Mouse (Mus musculus): ENCODE results near the gene Cog4.

Cog4 gene

GRCm38 (mm10) chr8:110846405-110847170, at the start of gene Cog4, which contains the start of gene Sf3b3:
Gene Cog4 (plus strand): TSS chr8:110846600.
Gene Sf3b3 (minus strand): TSS chr8:110846787.
- DNase-seq (ENCODE audit: low spot score) = peak; percentile 82

- DNase-seq (ENCODE audit: low spot score) = no peak
Observed at GRCm38 (mm10) chr8:110797086-110797485, 49.3 kb upstream of the Cog4 start.

DNA sequence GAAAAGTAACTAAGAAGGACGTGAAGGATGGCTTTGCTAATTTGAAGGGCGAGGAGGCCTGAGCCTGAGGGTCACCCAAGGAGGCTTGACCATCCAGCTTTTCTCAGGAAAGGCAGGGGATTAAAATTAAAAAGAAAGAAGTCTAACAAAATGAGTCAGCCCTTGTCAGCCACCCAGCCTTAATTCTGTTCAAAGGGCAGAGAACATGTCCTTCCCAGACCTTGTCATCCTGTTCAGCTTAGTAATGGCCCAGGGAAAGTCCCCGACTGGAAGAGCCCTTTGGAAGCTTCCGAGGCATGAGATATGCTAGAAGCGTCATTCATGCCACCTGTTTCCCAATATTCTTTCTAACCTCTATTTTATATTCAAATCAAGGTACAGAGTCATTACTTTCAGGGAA, 43.4 kb upstream of the Cog4 start:
- no peak for DNase-seq (ENCODE audit: low spot score)

- DNase-seq (ENCODE audit: low spot score) = no peak
Observed at GRCm38 (mm10) chr8:110803856-110804255, 42.5 kb upstream of the Cog4 start.

DNA sequence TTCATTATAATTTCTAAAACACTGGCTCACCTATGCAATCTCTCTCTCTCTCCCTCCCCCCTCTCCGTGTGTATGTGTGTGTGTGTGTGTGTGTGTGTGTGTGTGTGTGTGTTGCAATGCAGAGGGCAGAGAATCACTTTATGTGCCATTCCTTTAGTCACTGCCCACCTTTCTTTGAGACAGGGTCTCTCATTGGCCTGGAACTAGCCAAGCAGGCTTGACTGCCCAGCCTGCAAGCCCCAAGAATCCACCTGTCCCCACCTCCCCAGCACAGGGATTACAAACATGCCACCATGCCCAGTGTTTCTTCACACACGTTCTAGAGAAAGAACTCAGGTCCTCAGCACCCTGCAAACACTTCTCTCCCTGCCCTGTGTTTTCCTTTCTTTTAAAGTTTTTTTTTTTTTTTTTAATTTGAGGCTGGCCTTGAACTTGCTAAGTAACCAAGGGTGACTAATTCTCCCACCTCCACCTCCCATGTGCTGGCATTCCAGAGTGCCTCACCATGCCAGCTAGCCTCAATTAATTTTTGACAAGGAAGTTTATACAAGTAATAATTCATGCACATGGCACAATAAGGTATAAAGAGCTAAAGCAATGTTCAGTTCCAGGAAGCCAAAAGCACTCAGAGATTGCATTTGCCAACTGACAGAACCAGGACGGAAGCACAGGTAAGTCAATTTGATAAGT, 41.4 kb upstream of the Cog4 start:
- no peak for DNase-seq (ENCODE audit: low spot score)

GRCm38 (mm10) chr8:110805669-110806068, 40.7 kb upstream of the Cog4 start, which contains the start of gene Il34:
Gene Il34 (minus strand): TSS chr8:110805924.
- no peak for DNase-seq (ENCODE audit: low spot score)

- DNase-seq (ENCODE audit: low spot score) = no peak
Observed at GRCm38 (mm10) chr8:110806146-110806545, 40.3 kb upstream of the Cog4 start.

- no peak for DNase-seq (ENCODE audit: low spot score)
Observed at GRCm38 (mm10) chr8:110808495-110809472, 37.6 kb upstream of the Cog4 start.

GRCm38 (mm10) chr8:110809831-110810230, 36.6 kb upstream of the Cog4 start:
- DNase-seq (ENCODE audit: low spot score) = no peak

DNA sequence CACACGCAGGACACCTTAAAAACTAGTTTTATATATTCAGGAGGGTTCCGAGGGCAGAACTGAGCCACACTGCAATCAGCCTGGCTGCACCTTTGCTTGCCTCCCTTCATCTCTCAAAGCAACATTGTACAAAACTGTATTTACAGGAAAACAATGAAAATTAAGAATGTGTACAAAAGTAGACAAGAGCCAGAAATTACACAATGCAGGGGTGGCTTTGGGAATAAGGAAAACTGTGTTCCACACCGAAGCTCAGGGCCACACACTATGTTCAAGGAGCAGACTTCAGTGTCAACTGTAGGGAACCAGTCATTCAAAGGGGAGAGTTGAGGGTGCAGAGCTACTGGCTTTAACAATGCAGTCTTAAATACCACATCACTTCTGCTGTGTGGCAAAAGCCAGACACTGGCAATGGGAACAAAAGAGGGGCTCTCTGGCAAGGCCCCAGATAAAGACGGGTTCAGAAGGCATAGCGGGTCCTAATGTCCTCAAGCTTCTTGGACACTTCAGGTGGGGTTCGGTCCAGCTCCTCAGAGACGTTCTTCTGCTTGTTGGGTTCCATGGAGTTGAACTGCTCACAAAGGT, 35.8 kb upstream of the Cog4 start:
- DNase-seq (ENCODE audit: low spot score) = no peak

DNA sequence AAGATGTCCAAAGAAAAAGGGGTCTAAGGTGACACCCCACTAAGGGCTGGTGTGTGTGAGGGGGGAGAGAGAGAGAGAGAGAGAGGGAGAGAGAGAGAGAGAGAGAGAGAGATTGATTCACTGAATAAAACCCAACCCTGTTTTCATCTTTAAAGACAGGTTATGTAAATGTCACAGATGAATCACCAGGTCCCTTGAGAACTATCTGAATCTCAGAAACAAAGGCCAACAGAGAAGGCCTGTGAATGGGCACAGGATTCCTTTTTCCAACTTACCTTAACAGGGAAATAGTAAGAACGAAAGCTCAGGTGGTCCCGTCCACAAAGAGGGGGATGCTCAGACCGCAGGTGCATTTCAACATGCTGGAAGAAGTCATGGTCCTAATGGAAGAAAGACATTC, 35.3 kb upstream of the Cog4 start:
- DNase-seq (ENCODE audit: low spot score) = no peak

- DNase-seq (ENCODE audit: low spot score) = no peak
Observed at GRCm38 (mm10) chr8:110811793-110812192, 34.6 kb upstream of the Cog4 start.

GRCm38 (mm10) chr8:110812349-110813080, 33.9 kb upstream of the Cog4 start:
- no peak for DNase-seq (ENCODE audit: low spot score)

GRCm38 (mm10) chr8:110813081-110813812, 33.2 kb upstream of the Cog4 start:
- DNase-seq (ENCODE audit: low spot score) = no peak

DNA sequence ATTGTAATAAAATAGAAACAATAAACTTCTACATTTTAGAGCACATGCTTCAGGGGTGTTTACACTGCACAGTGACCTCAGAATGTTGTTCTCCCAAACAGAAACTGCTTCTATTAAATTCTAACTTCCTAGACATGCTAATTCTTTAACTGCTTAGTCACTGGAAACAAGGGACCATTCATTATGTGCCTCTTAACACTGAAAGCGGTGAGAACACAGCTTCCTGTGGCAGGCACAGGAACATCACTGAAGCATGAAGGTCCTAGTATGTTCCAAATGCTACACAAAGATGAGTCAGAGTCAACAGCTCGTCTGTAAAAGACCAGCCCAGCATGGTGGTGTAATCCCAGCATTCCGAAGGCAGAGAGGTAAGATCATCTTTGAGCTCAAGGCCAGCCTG, 31.1 kb upstream of the Cog4 start:
- DNase-seq (ENCODE audit: low spot score) = no peak

GRCm38 (mm10) chr8:110816990-110817389, 29.4 kb upstream of the Cog4 start:
- no peak for DNase-seq (ENCODE audit: low spot score)

DNA sequence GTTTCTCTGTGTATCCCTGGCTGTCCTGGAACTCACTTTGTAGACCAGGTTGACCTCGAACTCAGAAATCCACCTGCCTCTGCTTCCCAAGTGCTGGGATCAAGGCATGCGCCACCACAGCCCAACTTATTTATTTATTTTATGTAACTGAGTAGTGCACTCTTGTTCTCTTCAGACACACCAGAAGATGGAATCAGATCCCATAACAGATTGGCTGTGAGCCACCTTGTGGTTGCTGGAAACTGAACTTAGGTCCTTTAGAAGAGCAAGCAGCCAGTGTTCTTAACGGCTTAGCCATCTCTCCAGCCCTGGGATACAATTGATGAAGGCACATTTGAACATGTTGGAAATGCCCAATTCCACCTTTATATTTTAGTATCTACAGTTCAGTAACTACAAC, 27.8 kb upstream of the Cog4 start:
- no peak for DNase-seq (ENCODE audit: low spot score)

DNA sequence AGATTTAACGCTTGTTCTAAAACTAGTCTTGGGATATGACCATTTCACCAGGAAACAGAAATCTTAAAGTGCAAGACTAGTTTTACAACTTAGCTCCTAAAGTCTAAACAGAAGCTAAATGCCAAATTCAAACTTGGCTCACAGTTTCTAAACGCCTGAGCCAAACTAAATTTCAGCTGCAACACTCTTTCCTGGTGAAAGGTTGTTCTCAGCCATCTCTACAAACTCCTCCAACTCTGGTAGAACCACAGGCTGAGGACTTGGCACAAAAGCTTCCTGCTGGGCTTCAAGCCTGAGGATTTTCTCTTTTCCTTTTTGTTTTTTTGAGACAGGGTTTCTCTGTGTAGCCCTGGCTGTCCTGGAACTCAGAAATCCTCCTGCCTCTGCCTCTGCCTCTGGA, 26.1 kb upstream of the Cog4 start:
- no peak for DNase-seq (ENCODE audit: low spot score)

- no peak for DNase-seq (ENCODE audit: low spot score)
Observed at GRCm38 (mm10) chr8:110821960-110822359, 24.4 kb upstream of the Cog4 start.

DNA sequence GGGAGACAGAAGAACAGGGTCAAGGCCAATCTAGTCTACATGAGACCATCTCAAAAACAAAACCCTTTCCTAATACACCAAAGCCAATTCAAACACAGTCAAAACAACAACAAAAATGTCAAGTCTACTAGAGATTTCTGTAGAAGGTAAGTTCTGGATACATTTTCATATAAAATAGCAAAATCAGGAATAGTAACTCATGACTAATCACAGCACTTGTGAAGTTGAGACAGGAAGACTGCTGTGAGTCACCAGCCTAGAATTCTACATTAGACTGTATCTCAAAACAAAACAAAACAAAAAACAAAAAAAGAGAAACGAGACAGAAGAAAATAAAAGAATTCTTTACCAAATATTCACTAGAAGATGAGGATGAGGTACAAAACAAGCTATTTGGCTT, 21.5 kb upstream of the Cog4 start:
- DNase-seq (ENCODE audit: low spot score) = no peak

- no peak for DNase-seq (ENCODE audit: low spot score)
Observed at GRCm38 (mm10) chr8:110828511-110828910, 17.9 kb upstream of the Cog4 start.

All from urinary bladder, postnatal 25 days (tissue).